Mouse (Mus musculus) heart, adult 2 months (tissue): ENCODE measurements at regions not wholly inside any gene's neighbourhood (a gene's known extent, or its start where the extent isn't known, plus 50 kb on each side); places are given as distances from the start of the nearest gene placed in this dataset.

Source experiments
- CTCF ChIP-seq: fragments of 200-600 bp; IDR thresholded peaks from 2 replicates; pipeline ENCODE4 v1.8.1; 2022; ENCODE audit warnings: antibody characterized with exemption, mild to moderate bottlenecking, moderate library complexity
- POLR2A ChIP-seq: fragments of 200-500 bp; IDR thresholded peaks from 2 replicates; pipeline ENCODE4 v1.6.1; 2011; ENCODE audit warnings: mild to moderate bottlenecking, low read depth, low read length, control low read depth; ENCODE audit not compliant: insufficient read depth

- TF ChIP-seq POLR2A = no peak
- no peak for TF ChIP-seq CTCF
Measured at GRCm38 (mm10) chr6:98555702-98556101, 213.1 kb upstream of the Gm765 start.
